In genomic region chr11:6417490-6417889, GRCm38 (mm10) we compare ENCODE assay signal across 8 mouse cellular contexts. TPM values are rescaled to one million over a fixed set of nuclear protein-coding genes. Genes with fewer than 3 reads are reported as not detected.
A peak's percentile ranks its signal among the peaks of the same experiment; 100 is the strongest.
DNase-seq lines count a peak whose midpoint lies in the region; ATAC-seq and TF ChIP-seq lines count a peak whose summit lies in the region.

No protein-coding gene starts in this region.

- no peak for DNase-seq in spleen, adult 2 months (ENCODE audit: low read depth in 1 of 2, low spot score in 2 of 2)
- no peak for DNase-seq in spleen, postnatal 36 days (ENCODE audit: low spot score in 2 of 2)
- no peak for DNase-seq in liver, embryonic 13.5 days
- no peak for DNase-seq in left cerebral cortex, postnatal 4 days
- DNase-seq in left cerebral cortex, adult 9 months (ENCODE audit: low spot score in 2 of 2) = no peak
- no peak for DNase-seq in ovary, postnatal 14 days (ENCODE audit: low spot score)

- H3K4me1 ChIP-seq in erythroblast, embryonic 14.5 days (ENCODE audit: control insufficient read depth) = peaks cover 50% of the 10 kb centered on the region
- H3K4me1 ChIP-seq in spleen, adult 2 months (ENCODE audit: control insufficient read depth, insufficient read depth, insufficient read length) = peaks cover 4% of the 10 kb centered on the region
- peaks cover 54% of the 10 kb centered on the region for H3K4me1 ChIP-seq in liver, embryonic 13.5 days (replicated peaks)

- ATAC-seq in erythroblast, adult 5-6 weeks (replicated peaks; ENCODE audit: low FRiP score, poor library complexity, severe bottlenecking) = no peak
- ATAC-seq in liver, embryonic 13.5 days (ENCODE audit: low read depth) = no peak

- no peak overlapping the region for H3K27ac ChIP-seq in spleen, adult 2 months (ENCODE audit: insufficient read depth, low read length)
- H3K27ac ChIP-seq in liver, embryonic 13.5 days = peak overlapping the region; percentile 96

- TF ChIP-seq CTCF in spleen, adult 2 months (IDR thresholded peaks at IDR 0.05; ENCODE audit: extremely low read depth, insufficient read depth, insufficient read length, insufficient replicate concordance) = no peak

- H3K36me3 ChIP-seq in erythroblast, embryonic 14.5 days (ENCODE audit: control insufficient read depth) = peaks cover 74% of the 10 kb centered on the region
- peaks cover 23% of the 10 kb centered on the region for H3K36me3 ChIP-seq in spleen, adult 2 months (ENCODE audit: control insufficient read depth, insufficient read depth, low read length)
- peaks cover 58% of the 10 kb centered on the region for H3K36me3 ChIP-seq in liver, embryonic 13.5 days

- peak overlapping the region; percentile 94 for H3K9ac ChIP-seq in liver, embryonic 13.5 days

- H3K9me3 ChIP-seq in erythroblast, embryonic 14.5 days (ENCODE audit: control insufficient read depth, low read length) = peaks cover 21% of the 10 kb centered on the region
- peaks cover 20% of the 10 kb centered on the region for H3K9me3 ChIP-seq in liver, embryonic 13.5 days (replicated peaks)

- H3K4me3 ChIP-seq in erythroblast, embryonic 14.5 days (replicated peaks) = peak overlapping the region; percentile 82
- H3K4me3 ChIP-seq in spleen, adult 2 months (ENCODE audit: extremely low read depth, insufficient read depth, insufficient read length) = peak overlapping the region; percentile 99; the same call in 1 of the 2 replicates
- H3K4me3 ChIP-seq in liver, embryonic 13.5 days (replicated peaks) = peak overlapping the region; percentile 82

- H3K27me3 ChIP-seq in erythroblast, embryonic 14.5 days (ENCODE audit: control insufficient read depth) = peaks cover 2% of the 10 kb centered on the region; the same call in 1 of the 2 replicates
- H3K27me3 ChIP-seq in spleen, adult 2 months (ENCODE audit: control insufficient read depth, insufficient read depth, low read length) = no peaks in the 10 kb centered on the region
- H3K27me3 ChIP-seq in liver, embryonic 13.5 days = no peaks in the 10 kb centered on the region

- intact Hi-C loops in left cerebral cortex, postnatal 4 days (cut with DNase I) = no loop called here

- peak overlapping the region; percentile 96 for H3K4me2 ChIP-seq in liver, embryonic 13.5 days

- TF ChIP-seq POLR2A in spleen, adult 2 months (IDR thresholded peaks at IDR 0.05; ENCODE audit: low read depth, low read length) = no peak; the same call in 1 of the 2 replicates

RNA-seq across cellular contexts. Expression of gene Ppia, which starts 2.2 kb away (rescaled TPM):
- 5.4 and 5.5 TPM in 2 replicates for polyA plus RNA-seq in erythroblast, embryonic 14.5 days (2012)
- total RNA-seq in erythroblast, adult 5-6 weeks (2015; ENCODE audit: low replicate concordance) = 1,176 and 1,185 TPM in 2 replicates
- total RNA-seq in erythroblast, adult 5-6 weeks (2017; ENCODE audit: low replicate concordance) = 351 and 513 TPM in 2 replicates
- 333 and 340 TPM in 2 replicates for polyA plus RNA-seq in spleen, adult 2 months (2012; rRNA removed)
- polyA plus RNA-seq in liver, embryonic 13.5 days (2015; fragmentation: Nextera tagmentation; extraction: Ambion mirVana) = 3,630 and 3,871 TPM in 2 replicates
- total RNA-seq in left cerebral cortex, postnatal 4 days (2021) = 1,000 to 10,000 TPM; 2,159 to 2,195 TPM

RNA-seq across cellular contexts. Expression of gene H2afv, which starts 26.8 kb away (rescaled TPM):
- polyA plus RNA-seq in erythroblast, embryonic 14.5 days (2012) = 4.5 and 8.0 TPM in 2 replicates
- total RNA-seq in erythroblast, adult 5-6 weeks (2015; ENCODE audit: low replicate concordance) = 53.3 and 54.0 TPM in 2 replicates
- total RNA-seq in erythroblast, adult 5-6 weeks (2017; ENCODE audit: low replicate concordance) = 32.3 and 44.9 TPM in 2 replicates
- 29.8 and 36.5 TPM in 2 replicates for polyA plus RNA-seq in spleen, adult 2 months (2012; rRNA removed)
- polyA plus RNA-seq in liver, embryonic 13.5 days (2015; fragmentation: Nextera tagmentation; extraction: Ambion mirVana) = 109 and 112 TPM in 2 replicates
- 10 to 100 TPM; 35.4 to 44.5 TPM for total RNA-seq in left cerebral cortex, postnatal 4 days (2021)

RNA-seq across cellular contexts. Expression of gene Zmiz2, which starts 28.6 kb away (rescaled TPM):
- 13.1 and 13.2 TPM in 2 replicates for polyA plus RNA-seq in erythroblast, embryonic 14.5 days (2012)
- total RNA-seq in erythroblast, adult 5-6 weeks (2015; ENCODE audit: low replicate concordance) = 9.8 and 12.9 TPM in 2 replicates
- 1.5 and 3.1 TPM in 2 replicates for total RNA-seq in erythroblast, adult 5-6 weeks (2017; ENCODE audit: low replicate concordance)
- 118 and 142 TPM in 2 replicates for polyA plus RNA-seq in spleen, adult 2 months (2012; rRNA removed)
- 4.4 and 4.7 TPM in 2 replicates for polyA plus RNA-seq in liver, embryonic 13.5 days (2015; fragmentation: Nextera tagmentation; extraction: Ambion mirVana)
- 100 to 1,000 TPM; 233 to 249 TPM for total RNA-seq in left cerebral cortex, postnatal 4 days (2021)

RNA-seq across cellular contexts. Expression of gene Purb, which starts 58.2 kb away (rescaled TPM):
- 0.79 and 0.95 TPM in 2 replicates for polyA plus RNA-seq in erythroblast, embryonic 14.5 days (2012)
- total RNA-seq in erythroblast, adult 5-6 weeks (2015; ENCODE audit: low replicate concordance) = 16.1 and 21.9 TPM in 2 replicates
- total RNA-seq in erythroblast, adult 5-6 weeks (2017; ENCODE audit: low replicate concordance) = 13.0 and 19.0 TPM in 2 replicates
- polyA plus RNA-seq in spleen, adult 2 months (2012; rRNA removed) = 6.3 and 8.7 TPM in 2 replicates
- polyA plus RNA-seq in liver, embryonic 13.5 days (2015; fragmentation: Nextera tagmentation; extraction: Ambion mirVana) = 11.1 and 12.6 TPM in 2 replicates
- total RNA-seq in left cerebral cortex, postnatal 4 days (2021) = 10 to 100 TPM; 88.1 to 89.5 TPM

Comparison
In these comparisons a context has a peak if more than half of its experiments do, and no peak if none do; other contexts are left out.
1. RNA of gene Ppia, which starts 2.2 kb away (polyA plus RNA-seq): 3,630 to 3,871 TPM in liver, embryonic 13.5 days and 333 to 340 TPM in spleen, adult 2 months; 5.4 to 5.5 TPM in erythroblast, embryonic 14.5 days; every median in the first group is over 10 times any median in the second.
2. Peak in every context shown above with its lines, with median percentiles within 50 percentile points of each other: H3K4me3 ChIP-seq.